Mouse (Mus musculus) erythroblast, adult 5-6 weeks (primary cell): ENCODE measurements around the gene Cd80. TPM values are rescaled to one million over a fixed set of nuclear protein-coding genes. Genes with fewer than 3 reads are reported as not detected.
A peak's percentile ranks its signal among the peaks of the same experiment; 100 is the strongest.

ENCODE experiments used
- ATAC-seq: replicated peaks from 2 replicates; pipeline ENCODE4 v1.8.0; 2016; ENCODE audit warnings: moderate number of reproducible peaks, mild to moderate bottlenecking, moderate TSS enrichment, inconsistent platforms; ENCODE audit not compliant: poor library complexity, low FRiP score, severe bottlenecking
- total RNA-seq, 2 experiments: library from RNA; stranded (forward) in 1 of 2; stranded (reverse) in 1 of 2; fragments of 150-400 nt in 1 of 2; fragments of 200-764, 138-1000 nt in 1 of 2; gene quantifications; 2 replicates each; pipeline versions ENCODE4 v1.2.3 to v1.2.4; 2015 to 2017; ENCODE audit warnings: low replicate concordance in 2 of 2

Gene Cd80
- total RNA-seq, 2 experiments from 2014 or later: 0.77 TPM; not detected in 1

GRCm38 (mm10) chr16:38506041-38506634 is 50.8 kb downstream of the Cd80 start:
- ATAC-seq: peak; percentile 87

- ATAC-seq: no peak
Measured at GRCm38 (mm10) chr16:38510846-38511245, 55.5 kb downstream of the Cd80 start.

GRCm38 (mm10) chr16:38519140-38519539 is 63.8 kb downstream of the Cd80 start:
- no peak for ATAC-seq

GRCm38 (mm10) chr16:38521211-38521987 is 66.0 kb downstream of the Cd80 start:
- ATAC-seq: no peak

- peak; percentile 98 for ATAC-seq
Measured at GRCm38 (mm10) chr16:38522129-38523084, 67.0 kb downstream of the Cd80 start, which contains the start of gene Timmdc1. Gene Timmdc1 (minus strand): TSS chr16:38522663.

GRCm38 (mm10) chr16:38526264-38526663 is 70.9 kb downstream of the Cd80 start:
- no peak for ATAC-seq

GRCm38 (mm10) chr16:38536544-38537146 is 81.3 kb downstream of the Cd80 start:
- ATAC-seq: peak; percentile 87

GRCm38 (mm10) chr16:38538716-38539380 is 83.5 kb downstream of the Cd80 start:
- ATAC-seq: no peak

Other genes with a start within 250 kb of the Cd80 start
- gene Nr1i2, start 160.7 kb upstream of the Cd80 start, total RNA-seq (2015; ENCODE audit: low replicate concordance): not detected in 2 replicates
- not detected in 2 replicates for gene Nr1i2, start 160.7 kb upstream of the Cd80 start, total RNA-seq (2017; ENCODE audit: low replicate concordance)
- gene Maats1, start 113.4 kb upstream of the Cd80 start, total RNA-seq (2015; ENCODE audit: low replicate concordance): 0.42 TPM in 1 of 2 replicates, not detected in the other
- not detected in 2 replicates for gene Maats1, start 113.4 kb upstream of the Cd80 start, total RNA-seq (2017; ENCODE audit: low replicate concordance)
- gene Cox17, start 108.6 kb upstream of the Cd80 start, total RNA-seq (2015; ENCODE audit: low replicate concordance): 53.5 and 84.5 TPM in 2 replicates
- gene Cox17, start 108.6 kb upstream of the Cd80 start, total RNA-seq (2017; ENCODE audit: low replicate concordance): 93.1 and 317 TPM in 2 replicates
- not detected in 2 replicates for gene Gm21987, start 108.5 kb upstream of the Cd80 start, total RNA-seq (2015; ENCODE audit: low replicate concordance)
- not detected in 2 replicates for gene Gm21987, start 108.5 kb upstream of the Cd80 start, total RNA-seq (2017; ENCODE audit: low replicate concordance)
- gene Popdc2, start 93.4 kb upstream of the Cd80 start, total RNA-seq (2015; ENCODE audit: low replicate concordance): 24.9 and 26.5 TPM in 2 replicates
- 6.2 and 14.2 TPM in 2 replicates for gene Popdc2, start 93.4 kb upstream of the Cd80 start, total RNA-seq (2017; ENCODE audit: low replicate concordance)
- 3.7 TPM in 1 of 2 replicates, not detected in the other for gene Pla1a, start 22.4 kb upstream of the Cd80 start, total RNA-seq (2015; ENCODE audit: low replicate concordance)
- gene Pla1a, start 22.4 kb upstream of the Cd80 start, total RNA-seq (2017; ENCODE audit: low replicate concordance): 0.28 TPM in 1 of 2 replicates, not detected in the other
- gene Adprh, start 2.9 kb upstream of the Cd80 start, total RNA-seq (2015; ENCODE audit: low replicate concordance): 6.1 and 9.2 TPM in 2 replicates
- 2.2 and 4.6 TPM in 2 replicates for gene Adprh, start 2.9 kb upstream of the Cd80 start, total RNA-seq (2017; ENCODE audit: low replicate concordance)
- gene Timmdc1, start 67.1 kb downstream of the Cd80 start, total RNA-seq (2015; ENCODE audit: low replicate concordance): 1.5 and 3.6 TPM in 2 replicates
- gene Timmdc1, start 67.1 kb downstream of the Cd80 start, total RNA-seq (2017; ENCODE audit: low replicate concordance): 3.8 and 12.4 TPM in 2 replicates
- gene Poglut1, start 94.7 kb downstream of the Cd80 start, total RNA-seq (2015; ENCODE audit: low replicate concordance): 7.3 and 8.5 TPM in 2 replicates
- gene Poglut1, start 94.7 kb downstream of the Cd80 start, total RNA-seq (2017; ENCODE audit: low replicate concordance): 3.2 and 3.6 TPM in 2 replicates
- gene Tmem39a, start 103.1 kb downstream of the Cd80 start, total RNA-seq (2015; ENCODE audit: low replicate concordance): 16.1 and 24.2 TPM in 2 replicates
- gene Tmem39a, start 103.1 kb downstream of the Cd80 start, total RNA-seq (2017; ENCODE audit: low replicate concordance): 15.8 and 26.2 TPM in 2 replicates